Mouse (Mus musculus) thymus, adult 2 months (tissue): ENCODE measurements around the gene Enc1.

ENCODE experiments used
- CTCF ChIP-seq: fragments of 200-500 bp; IDR thresholded peaks from 2 replicates; pipeline ENCODE4 v1.5.1; 2012; ENCODE audit warnings: mild to moderate bottlenecking, control low read depth, low read length, moderate library complexity, borderline replicate concordance; ENCODE audit not compliant: control insufficient read depth, poor library complexity, insufficient read depth; ENCODE audit errors: extremely low read depth
- POLR2A ChIP-seq: fragments of 200-500 bp; IDR thresholded peaks from 2 replicates; pipeline ENCODE4 v1.6.1; 2012; ENCODE audit warnings: mild to moderate bottlenecking, low read length, control low read depth, moderate library complexity; ENCODE audit not compliant: control insufficient read depth, poor library complexity, insufficient read depth; ENCODE audit errors: extremely low read depth

DNA sequence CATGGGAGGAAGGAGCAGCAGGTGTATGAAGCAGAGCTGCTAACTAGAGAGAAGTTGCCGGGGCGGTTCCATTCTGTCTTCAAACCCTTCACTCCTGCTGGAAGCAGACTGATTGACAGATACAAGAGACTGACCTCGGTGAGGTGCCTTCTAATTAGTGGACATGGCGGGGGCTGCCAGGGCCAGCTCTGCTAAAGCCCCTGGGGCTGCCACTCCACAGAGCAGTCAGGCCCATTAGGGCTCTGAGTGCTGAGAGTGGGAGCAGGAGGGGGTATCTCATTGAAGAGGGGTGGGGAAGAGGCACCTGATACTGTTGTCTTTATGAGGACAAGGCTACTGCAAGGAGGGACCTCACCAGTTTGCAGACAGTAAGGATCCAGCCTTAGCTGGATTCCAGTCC, 25.3 kb upstream of the Enc1 start:
- TF ChIP-seq CTCF: no peak
- no peak for TF ChIP-seq POLR2A
